Mouse (Mus musculus): ENCODE results near the gene Peg3.
"Not testable (repeated sequence)": the region's sequence is repeated elsewhere in the genome, so short reads cannot be mapped to it uniquely, and the experiment has no call there.

Peg3 gene

GRCm38 (mm10) chr7:6730241-6730640 is at the start of gene Peg3, which contains the start of gene Usp29:
TSS of gene Peg3 (minus strand) at chr7:6730431.
TSS of gene Usp29 (plus strand) at chr7:6730578.
- no peak for DNase-seq (ENCODE audit: low spot score in 2 of 2)

GRCm38 (mm10) chr7:6779172-6779571 is 48.9 kb upstream of the Peg3 start:
- DNase-seq (ENCODE audit: low spot score in 2 of 2) = no peak

DNA sequence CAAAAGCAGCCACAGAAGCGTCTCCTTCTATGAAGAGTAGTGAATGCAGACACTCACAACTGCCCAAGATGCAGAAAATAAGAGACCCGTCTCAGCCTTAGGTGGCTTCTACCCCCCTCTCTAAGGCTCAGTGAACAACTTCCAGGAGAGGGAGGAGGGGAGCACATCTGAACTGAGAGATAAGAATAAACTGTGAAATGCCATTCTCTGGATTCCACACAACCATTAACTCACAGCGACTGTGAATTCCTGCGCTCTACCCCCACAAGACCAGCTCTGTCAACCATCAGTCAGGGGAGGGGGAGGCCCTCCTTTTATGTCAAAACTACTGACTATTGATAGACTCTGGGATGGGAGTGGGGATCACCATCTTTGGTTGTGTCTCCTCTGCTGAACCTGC is 47.5 kb upstream of the Peg3 start:
- DNase-seq (ENCODE audit: low spot score in 2 of 2) = no peak

DNA sequence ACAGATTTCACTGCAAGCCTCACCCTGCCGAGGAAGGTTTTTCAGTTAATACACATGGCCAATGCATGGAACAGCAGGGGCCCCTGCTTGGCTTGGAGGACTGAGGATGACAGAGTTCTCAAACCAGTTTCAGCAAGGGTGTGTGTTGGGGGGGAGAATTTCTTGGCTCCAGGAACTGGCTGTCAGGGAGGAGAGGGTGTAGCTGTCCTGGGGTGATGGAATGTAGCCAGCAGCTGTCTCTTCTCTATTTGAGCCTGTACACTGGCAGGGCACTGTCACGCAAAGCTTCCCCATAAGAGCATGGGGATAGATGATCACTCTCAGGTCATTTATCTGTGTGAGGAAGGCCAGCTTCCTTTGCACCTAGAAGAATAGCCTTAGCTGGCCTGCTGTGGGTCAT is 46.9 kb upstream of the Peg3 start:
- no peak for DNase-seq (ENCODE audit: low spot score in 2 of 2)

- DNase-seq (ENCODE audit: low spot score in 2 of 2) = no peak
Observed at GRCm38 (mm10) chr7:6776314-6777059, 46.3 kb upstream of the Peg3 start.

- not testable (repeated sequence) for DNase-seq (ENCODE audit: low spot score in 2 of 2)
Observed at GRCm38 (mm10) chr7:6773865-6774413, 43.7 kb upstream of the Peg3 start.

- no peak for DNase-seq (ENCODE audit: low spot score in 2 of 2)
Observed at GRCm38 (mm10) chr7:6770286-6770685, 40.1 kb upstream of the Peg3 start.

DNA sequence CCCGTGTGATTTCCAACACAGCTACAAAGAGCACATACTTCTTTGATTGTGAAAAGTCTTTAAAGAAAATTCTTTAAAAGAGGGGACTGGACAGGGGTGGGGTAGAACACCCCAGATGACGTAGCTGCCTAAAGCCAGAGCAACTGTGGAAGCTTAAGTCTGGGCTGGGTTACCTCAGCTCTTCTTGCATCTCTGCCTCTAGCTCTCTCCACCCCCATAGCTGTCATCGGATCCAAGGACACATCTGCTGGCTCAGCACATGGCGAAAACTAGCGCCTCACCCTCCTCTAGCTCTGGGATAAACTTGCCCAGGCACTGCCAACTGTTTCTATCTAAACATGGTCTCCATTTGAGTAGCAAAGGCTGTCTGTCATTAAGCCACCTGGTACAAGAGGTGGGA is 35.0 kb upstream of the Peg3 start:
- DNase-seq (ENCODE audit: low spot score in 2 of 2) = no peak

- no peak for DNase-seq (ENCODE audit: low spot score in 2 of 2)
Observed at GRCm38 (mm10) chr7:6760170-6760569, 29.9 kb upstream of the Peg3 start.

- DNase-seq (ENCODE audit: low spot score in 2 of 2) = no peak
Observed at GRCm38 (mm10) chr7:6759698-6760097, 29.5 kb upstream of the Peg3 start.

- DNase-seq (ENCODE audit: low spot score in 2 of 2) = no peak
Observed at GRCm38 (mm10) chr7:6756777-6757291, 26.6 kb upstream of the Peg3 start.

DNA sequence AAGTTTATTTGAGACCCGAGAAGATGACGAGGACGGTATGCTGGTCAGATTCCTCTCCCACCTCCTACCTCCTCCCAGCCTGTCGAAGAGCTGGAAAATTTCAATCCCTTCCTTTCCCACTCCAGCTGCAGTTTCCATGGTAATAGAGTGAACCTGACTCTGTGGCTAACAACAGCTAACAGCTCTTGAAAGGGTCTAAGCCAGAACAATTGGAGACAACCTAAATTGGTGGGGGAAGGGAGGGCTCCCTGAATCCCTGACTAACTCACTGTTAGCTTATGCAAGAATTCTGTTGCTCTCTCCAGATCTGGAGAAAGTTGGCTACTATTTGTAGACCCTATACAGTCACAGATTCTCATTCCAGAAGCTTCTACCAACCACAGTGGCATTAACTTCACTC is 23.2 kb upstream of the Peg3 start:
- no peak for DNase-seq (ENCODE audit: low spot score in 2 of 2)

GRCm38 (mm10) chr7:6749196-6749595 is 19.0 kb upstream of the Peg3 start:
- DNase-seq (ENCODE audit: low spot score in 2 of 2) = no peak

DNA sequence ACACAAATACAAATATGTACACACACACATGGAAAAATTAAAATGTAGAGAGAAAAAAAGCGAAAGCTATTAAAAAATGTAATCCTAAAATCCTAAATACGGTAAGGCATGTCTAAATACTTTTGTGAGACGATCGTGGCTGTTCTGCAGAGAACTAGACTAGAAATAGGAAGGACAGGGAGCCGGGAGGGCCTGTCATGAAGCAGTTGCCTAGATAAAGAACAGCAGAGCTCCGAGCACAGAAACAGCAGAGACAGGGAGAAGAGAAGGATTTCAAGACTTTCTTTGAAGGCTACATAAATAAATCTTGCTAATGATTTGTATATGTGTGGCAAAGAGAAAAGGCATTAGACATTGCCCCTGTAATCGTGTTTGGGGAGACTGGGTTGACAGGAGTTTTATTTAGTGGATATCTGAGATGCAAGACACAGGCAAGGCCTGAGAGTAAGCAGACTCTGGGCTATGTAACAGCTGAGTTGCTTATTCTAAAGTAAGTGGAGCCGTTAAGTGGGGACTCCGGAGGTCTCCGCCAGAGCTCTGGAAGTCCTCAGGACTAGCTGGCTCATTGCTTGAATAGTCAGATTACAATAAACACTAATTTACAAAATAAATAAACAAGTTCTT is 14.2 kb upstream of the Peg3 start:
- no peak for DNase-seq (ENCODE audit: low spot score in 2 of 2)

- no peak for DNase-seq (ENCODE audit: low spot score in 2 of 2)
Observed at GRCm38 (mm10) chr7:6736060-6736459, 5.8 kb upstream of the Peg3 start.

DNA sequence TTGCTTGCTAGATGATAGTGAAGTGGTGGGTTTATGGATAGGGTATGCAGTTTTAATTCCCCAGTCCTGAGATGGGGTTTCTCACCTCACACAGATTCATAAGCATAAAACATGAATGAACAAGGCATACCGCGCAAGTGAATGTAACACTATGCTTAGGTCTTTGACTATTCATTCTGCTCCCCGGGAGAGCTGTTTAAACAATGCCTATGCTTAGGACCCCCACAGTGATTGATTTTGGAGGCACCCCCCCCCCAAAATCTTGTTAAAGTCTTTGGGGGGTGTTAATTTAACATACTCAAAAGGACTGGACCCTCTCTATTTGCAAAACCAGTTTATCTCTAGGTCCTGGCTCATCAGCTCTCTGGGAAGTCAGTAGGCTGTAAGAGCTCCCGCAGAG is 1.7 kb upstream of the Peg3 start:
- no peak for DNase-seq (ENCODE audit: low spot score in 2 of 2)

DNA sequence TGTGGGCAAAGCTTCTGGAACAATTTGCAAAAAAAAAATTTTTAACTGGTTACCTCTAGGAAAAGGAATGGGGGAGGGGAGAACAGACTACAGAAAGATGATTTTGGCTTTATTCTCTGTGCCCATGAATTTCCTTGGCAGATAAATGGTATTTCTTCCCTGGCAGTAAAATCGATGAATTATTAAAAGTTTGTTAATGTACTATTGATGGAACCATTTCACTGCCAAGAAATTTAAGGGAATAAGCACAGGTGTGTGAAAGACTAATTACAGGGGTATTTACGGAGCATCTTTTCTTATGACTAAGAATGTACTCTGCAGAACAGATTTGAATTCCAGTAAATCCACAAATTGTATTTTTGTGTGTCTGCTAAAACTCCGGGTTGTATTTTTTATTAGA is 1.1 kb upstream of the Peg3 start:
- no peak for DNase-seq (ENCODE audit: low spot score in 2 of 2)

GRCm38 (mm10) chr7:6730801-6731200 is 570 bp upstream of the Peg3 start:
- no peak for DNase-seq (ENCODE audit: low spot score in 2 of 2)

GRCm38 (mm10) chr7:6729061-6729817 is 992 bp downstream of the Peg3 start:
- DNase-seq (ENCODE audit: low spot score in 2 of 2) = peak in 1 of 2 experiments; percentile 9

- no peak for DNase-seq (ENCODE audit: low spot score in 2 of 2)
Observed at GRCm38 (mm10) chr7:6728263-6728931, 1.8 kb downstream of the Peg3 start.

- DNase-seq (ENCODE audit: low spot score in 2 of 2) = no peak
Observed at GRCm38 (mm10) chr7:6727351-6728121, 2.7 kb downstream of the Peg3 start.

All from thymus, postnatal 10 days (tissue).